Mouse (Mus musculus): ENCODE data around the gene Sobp. TPM values are rescaled to one million over a fixed set of nuclear protein-coding genes. Genes with fewer than 3 reads are reported as not detected.
A peak's percentile ranks its signal among the peaks of the same experiment; 100 is the strongest.

The Sobp gene
- polyA plus RNA-seq, 1 experiment from 2014 or later, result 3.4 TPM

GRCm38 (mm10) chr10:42984886-42985285 is 189.4 kb downstream of the Sobp start:
- H3K4me1 ChIP-seq (ENCODE audit: control insufficient read depth, insufficient read depth, low read length), result no peaks in the 10 kb centered on the region
- H3K27ac ChIP-seq (ENCODE audit: low read length), result no peak overlapping the region
- no peaks in the 10 kb centered on the region for H3K9me3 ChIP-seq (ENCODE audit: control insufficient read depth, low read depth, low read length)
- H3K36me3 ChIP-seq (ENCODE audit: control insufficient read depth, insufficient read depth, low read length), result no peaks in the 10 kb centered on the region
- no peak overlapping the region for H3K9ac ChIP-seq (replicated peaks; ENCODE audit: low read depth, low read length)
- H3K27me3 ChIP-seq (ENCODE audit: control insufficient read depth, insufficient read depth, low read length), result no peaks in the 10 kb centered on the region
- ATAC-seq (ENCODE audit: insufficient number of reproducible peaks, insufficient read depth, low FRiP score, low read depth), result no peak
- no peak overlapping the region for H3K4me2 ChIP-seq (replicated peaks; ENCODE audit: low read depth, low read length)
- 65% methylated on average over 4 of the region's 4 CpGs for WGBS
- no peak overlapping the region for H3K4me3 ChIP-seq (ENCODE audit: low read depth, low read length)

- H3K4me3 ChIP-seq (ENCODE audit: low read depth, low read length), result no peak overlapping the region
- no peak overlapping the region for H3K27ac ChIP-seq (ENCODE audit: low read length)
- no peak overlapping the region for H3K9ac ChIP-seq (replicated peaks; ENCODE audit: low read depth, low read length)
- no peak for ATAC-seq (ENCODE audit: insufficient number of reproducible peaks, insufficient read depth, low FRiP score, low read depth)
- 54% methylated on average over 7 of the region's 7 CpGs for WGBS
- H3K9me3 ChIP-seq (ENCODE audit: control insufficient read depth, low read depth, low read length), result no peaks in the 10 kb centered on the region
- no peaks in the 10 kb centered on the region for H3K4me1 ChIP-seq (ENCODE audit: control insufficient read depth, insufficient read depth, low read length)
- H3K4me2 ChIP-seq (replicated peaks; ENCODE audit: low read depth, low read length), result no peak overlapping the region
- H3K27me3 ChIP-seq (ENCODE audit: control insufficient read depth, insufficient read depth, low read length), result no peaks in the 10 kb centered on the region
- no peaks in the 10 kb centered on the region for H3K36me3 ChIP-seq (ENCODE audit: control insufficient read depth, insufficient read depth, low read length)
These were observed 193.2 kb downstream of the Sobp start for GRCm38 (mm10) chr10:42980999-42981757.

GRCm38 (mm10) chr10:42978346-42978745 is 196.0 kb downstream of the Sobp start:
- Histone ChIP-seq H3K9me3 (ENCODE audit: control insufficient read depth, low read depth, low read length) (no peaks in the 10 kb centered on the region), H3K27me3 (ENCODE audit: control insufficient read depth, insufficient read depth, low read length) (no peaks in the 10 kb centered on the region), H3K36me3 (ENCODE audit: control insufficient read depth, insufficient read depth, low read length) (no peaks in the 10 kb centered on the region), H3K4me3 (ENCODE audit: low read depth, low read length) (no peak overlapping the region), H3K9ac (replicated peaks; ENCODE audit: low read depth, low read length) (no peak overlapping the region), H3K27ac (ENCODE audit: low read length) (no peak overlapping the region), H3K4me1 (ENCODE audit: control insufficient read depth, insufficient read depth, low read length) (no peaks in the 10 kb centered on the region), H3K4me2 (replicated peaks; ENCODE audit: low read depth, low read length) (no peak overlapping the region)
- no peak for ATAC-seq (ENCODE audit: insufficient number of reproducible peaks, insufficient read depth, low FRiP score, low read depth)
- WGBS, result 56% methylated on average over 3 of the region's 3 CpGs

GRCm38 (mm10) chr10:42976577-42976976 is 197.8 kb downstream of the Sobp start:
- 78% methylated on average over 6 of the region's 6 CpGs for WGBS
- Histone ChIP-seq H3K27me3 (ENCODE audit: control insufficient read depth, insufficient read depth, low read length) (no peaks in the 10 kb centered on the region), H3K9ac (replicated peaks; ENCODE audit: low read depth, low read length) (no peak overlapping the region), H3K4me1 (ENCODE audit: control insufficient read depth, insufficient read depth, low read length) (0 out of 2 replicates have a peak, but pooled peaks cover 2% of the 10 kb centered on the region), H3K27ac (ENCODE audit: low read length) (no peak overlapping the region), H3K9me3 (ENCODE audit: control insufficient read depth, low read depth, low read length) (no peaks in the 10 kb centered on the region), H3K4me2 (replicated peaks; ENCODE audit: low read depth, low read length) (no peak overlapping the region), H3K4me3 (ENCODE audit: low read depth, low read length) (no peak overlapping the region), H3K36me3 (ENCODE audit: control insufficient read depth, insufficient read depth, low read length) (no peaks in the 10 kb centered on the region)
- no peak for ATAC-seq (ENCODE audit: insufficient number of reproducible peaks, insufficient read depth, low FRiP score, low read depth)

GRCm38 (mm10) chr10:42973537-42973936 is 200.8 kb downstream of the Sobp start:
- Histone ChIP-seq H3K36me3 (ENCODE audit: control insufficient read depth, insufficient read depth, low read length) (no peaks in the 10 kb centered on the region), H3K4me3 (ENCODE audit: low read depth, low read length) (no peak overlapping the region), H3K27ac (ENCODE audit: low read length) (no peak overlapping the region), H3K27me3 (ENCODE audit: control insufficient read depth, insufficient read depth, low read length) (no peaks in the 10 kb centered on the region), H3K9me3 (ENCODE audit: control insufficient read depth, low read depth, low read length) (no peaks in the 10 kb centered on the region), H3K4me2 (replicated peaks; ENCODE audit: low read depth, low read length) (no peak overlapping the region), H3K9ac (replicated peaks; ENCODE audit: low read depth, low read length) (no peak overlapping the region), H3K4me1 (ENCODE audit: control insufficient read depth, insufficient read depth, low read length) (0 out of 2 replicates have a peak, but pooled peaks cover 2% of the 10 kb centered on the region)
- WGBS, result 43% methylated on average over 4 of the region's 4 CpGs
- no peak for ATAC-seq (ENCODE audit: insufficient number of reproducible peaks, insufficient read depth, low FRiP score, low read depth)

GRCm38 (mm10) chr10:42972504-42973172 is 201.7 kb downstream of the Sobp start:
- no peak overlapping the region for H3K9ac ChIP-seq (replicated peaks; ENCODE audit: low read depth, low read length)
- no peaks in the 10 kb centered on the region for H3K27me3 ChIP-seq (ENCODE audit: control insufficient read depth, insufficient read depth, low read length)
- H3K4me2 ChIP-seq (replicated peaks; ENCODE audit: low read depth, low read length), result peak overlapping the region; percentile 22; the same call in 1 of the 2 replicates
- no peaks in the 10 kb centered on the region for H3K9me3 ChIP-seq (ENCODE audit: control insufficient read depth, low read depth, low read length)
- no peaks in the 10 kb centered on the region for H3K36me3 ChIP-seq (ENCODE audit: control insufficient read depth, insufficient read depth, low read length)
- no peak overlapping the region for H3K4me3 ChIP-seq (ENCODE audit: low read depth, low read length)
- H3K27ac ChIP-seq (ENCODE audit: low read length), result no peak overlapping the region
- peak; percentile 76; the same call in 1 of the 2 replicates for ATAC-seq (ENCODE audit: insufficient number of reproducible peaks, insufficient read depth, low FRiP score, low read depth)
- H3K4me1 ChIP-seq (ENCODE audit: control insufficient read depth, insufficient read depth, low read length), result 0 out of 2 replicates have a peak, but pooled peaks cover 2% of the 10 kb centered on the region
- WGBS, result 26% methylated on average over 18 of the region's 18 CpGs

- Histone ChIP-seq H3K4me3 (ENCODE audit: low read depth, low read length) (no peak overlapping the region), H3K36me3 (ENCODE audit: control insufficient read depth, insufficient read depth, low read length) (no peaks in the 10 kb centered on the region), H3K9ac (replicated peaks; ENCODE audit: low read depth, low read length) (no peak overlapping the region), H3K9me3 (ENCODE audit: control insufficient read depth, low read depth, low read length) (no peaks in the 10 kb centered on the region), H3K4me2 (replicated peaks; ENCODE audit: low read depth, low read length) (no peak overlapping the region), H3K27me3 (ENCODE audit: control insufficient read depth, insufficient read depth, low read length) (no peaks in the 10 kb centered on the region), H3K4me1 (ENCODE audit: control insufficient read depth, insufficient read depth, low read length) (0 out of 2 replicates have a peak, but pooled peaks cover 2% of the 10 kb centered on the region), H3K27ac (ENCODE audit: low read length) (no peak overlapping the region)
- WGBS, result 33% methylated on average over 2 of the region's 2 CpGs
- no peak for ATAC-seq (ENCODE audit: insufficient number of reproducible peaks, insufficient read depth, low FRiP score, low read depth)
These were observed 206.0 kb downstream of the Sobp start for GRCm38 (mm10) chr10:42968332-42968731.

- Histone ChIP-seq H3K9ac (replicated peaks; ENCODE audit: low read depth, low read length) (no peak overlapping the region), H3K27ac (ENCODE audit: low read length) (no peak overlapping the region), H3K4me3 (ENCODE audit: low read depth, low read length) (no peak overlapping the region), H3K4me2 (replicated peaks; ENCODE audit: low read depth, low read length) (no peak overlapping the region), H3K4me1 (ENCODE audit: control insufficient read depth, insufficient read depth, low read length) (no peaks in the 10 kb centered on the region), H3K36me3 (ENCODE audit: control insufficient read depth, insufficient read depth, low read length) (no peaks in the 10 kb centered on the region), H3K9me3 (ENCODE audit: control insufficient read depth, low read depth, low read length) (no peaks in the 10 kb centered on the region), H3K27me3 (ENCODE audit: control insufficient read depth, insufficient read depth, low read length) (no peaks in the 10 kb centered on the region)
- WGBS, result 91% methylated on average over 2 of the region's 2 CpGs
- no peak for ATAC-seq (ENCODE audit: insufficient number of reproducible peaks, insufficient read depth, low FRiP score, low read depth)
These were observed 211.3 kb downstream of the Sobp start for GRCm38 (mm10) chr10:42963061-42963460.
